Mouse (Mus musculus): Measurements from ENCODE around the gene Rpl7l1. TPM values are rescaled to one million over a fixed set of nuclear protein-coding genes. Genes with fewer than 3 reads are reported as not detected.
A peak's percentile ranks its signal among the peaks of the same experiment; 100 is the strongest.

Gene Rpl7l1
- polyA plus RNA-seq, 1 experiment = 4.7 TPM

DNA sequence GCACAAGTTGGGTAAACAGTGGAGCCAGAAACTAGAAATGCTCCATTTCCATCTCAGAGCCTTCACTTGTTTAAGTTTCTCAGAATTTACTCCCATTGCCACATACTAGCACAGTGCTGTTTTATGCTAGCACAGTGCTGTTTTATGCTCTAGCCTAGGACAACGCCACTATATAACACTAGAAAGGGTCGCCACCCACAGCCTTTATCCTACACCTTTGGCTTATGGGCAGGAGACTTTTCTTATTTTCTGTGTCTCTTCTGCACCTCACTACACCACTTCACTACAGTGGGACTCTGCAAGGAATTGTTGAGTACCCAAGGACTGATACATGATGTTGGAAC is 722 bp upstream of the Rpl7l1 start:
- TF ChIP-seq FLI1 (IDR thresholded peaks at IDR 0.05; ENCODE audit: low read length) = no peak
- TF ChIP-seq GATA1 (IDR thresholded peaks at IDR 0.05; ENCODE audit: borderline replicate concordance, low read length) = no peak
- Histone ChIP-seq H3K9me3 (no peaks in the 10 kb centered on the region), H3K27me3 (replicated peaks) (no peaks in the 10 kb centered on the region), H3K4me1 (peaks cover 20% of the 10 kb centered on the region), H3K36me3 (replicated peaks; ENCODE audit: low read length) (peaks cover 25% of the 10 kb centered on the region), H3K4me3 (replicated peaks) (peak overlapping the region; percentile 94)

DNA sequence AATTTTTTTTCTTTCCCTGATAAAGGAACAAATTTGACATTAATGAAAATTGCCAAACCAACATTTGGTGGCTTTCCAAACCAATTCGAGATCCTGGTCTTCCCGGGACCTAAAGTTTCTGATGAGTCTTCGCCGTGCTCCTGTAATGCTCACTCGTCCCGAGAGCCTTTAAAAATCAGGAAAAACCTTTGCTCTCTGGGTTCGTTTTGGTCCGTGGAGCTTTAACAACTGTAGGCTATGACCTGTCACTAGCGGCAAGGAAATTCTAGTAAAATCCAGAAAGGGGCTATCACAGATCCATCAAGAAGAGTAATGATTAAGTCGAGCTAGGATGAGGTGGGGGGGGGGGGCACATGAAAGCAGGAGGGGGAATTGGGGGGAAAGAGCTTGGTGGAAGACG is 596 bp downstream of the Rpl7l1 start:
- no peaks in the 10 kb centered on the region for H3K9me3 ChIP-seq
- H3K4me3 ChIP-seq (replicated peaks) = peak overlapping the region; percentile 94
- no peak for TF ChIP-seq GATA1 (IDR thresholded peaks at IDR 0.05; ENCODE audit: borderline replicate concordance, low read length)
- TF ChIP-seq FLI1 (IDR thresholded peaks at IDR 0.05; ENCODE audit: low read length) = no peak
- H3K27me3 ChIP-seq (replicated peaks) = no peaks in the 10 kb centered on the region
- H3K4me1 ChIP-seq = peaks cover 17% of the 10 kb centered on the region
- peaks cover 36% of the 10 kb centered on the region for H3K36me3 ChIP-seq (replicated peaks; ENCODE audit: low read length)

DNA sequence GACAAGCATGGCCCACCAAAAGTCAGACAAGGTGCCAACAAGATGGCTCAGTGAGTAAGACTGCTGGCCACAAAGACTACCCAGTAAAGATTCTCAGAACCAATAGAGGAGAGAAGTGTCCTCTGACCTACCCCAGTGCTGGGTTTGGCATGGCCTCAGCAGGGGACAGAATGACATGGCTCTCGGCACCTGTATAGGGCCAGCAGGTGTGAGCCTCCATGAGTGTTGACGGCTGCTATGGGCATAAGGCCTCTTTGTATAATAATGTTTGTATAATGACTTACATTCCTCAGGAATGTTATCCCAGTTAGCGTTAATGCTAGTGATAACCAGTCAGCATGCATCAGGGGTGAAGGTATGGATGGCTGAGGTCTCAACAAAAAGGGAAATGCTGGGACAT is 6.4 kb downstream of the Rpl7l1 start:
- TF ChIP-seq FLI1 (IDR thresholded peaks at IDR 0.05; ENCODE audit: low read length) (no peak), GATA1 (IDR thresholded peaks at IDR 0.05; ENCODE audit: borderline replicate concordance, low read length) (no peak)
- no peaks in the 10 kb centered on the region for H3K27me3 ChIP-seq (replicated peaks)
- H3K4me1 ChIP-seq = peaks cover 44% of the 10 kb centered on the region
- peaks cover 62% of the 10 kb centered on the region for H3K36me3 ChIP-seq (replicated peaks; ENCODE audit: low read length)
- no peak overlapping the region for H3K4me3 ChIP-seq (replicated peaks)
- H3K9me3 ChIP-seq = no peaks in the 10 kb centered on the region

DNA sequence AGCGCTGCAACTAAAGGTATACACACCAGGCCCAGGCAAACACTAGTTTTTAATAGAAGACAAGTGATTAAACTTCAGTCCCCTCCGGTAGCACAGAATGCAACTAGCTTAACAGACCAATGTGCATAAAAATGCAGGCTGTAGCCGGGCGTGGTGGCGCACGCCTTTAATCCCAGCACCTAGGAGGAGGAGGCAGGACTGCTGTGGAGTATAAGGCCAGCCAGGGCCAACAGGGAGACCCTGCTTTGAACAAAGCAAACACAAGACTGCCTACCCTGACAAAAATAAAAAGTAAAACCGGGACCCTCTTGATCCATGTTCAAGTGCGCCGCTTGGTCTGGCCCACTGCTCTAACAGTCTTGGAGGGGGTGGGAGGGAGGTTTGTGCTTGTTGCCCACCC is 7.4 kb downstream of the Rpl7l1 start:
- H3K4me3 ChIP-seq (replicated peaks) = no peak overlapping the region
- H3K27me3 ChIP-seq (replicated peaks) = no peaks in the 10 kb centered on the region
- no peaks in the 10 kb centered on the region for H3K9me3 ChIP-seq
- no peak for TF ChIP-seq FLI1 (IDR thresholded peaks at IDR 0.05; ENCODE audit: low read length)
- no peak for TF ChIP-seq GATA1 (IDR thresholded peaks at IDR 0.05; ENCODE audit: borderline replicate concordance, low read length)
- H3K36me3 ChIP-seq (replicated peaks; ENCODE audit: low read length) = peaks cover 55% of the 10 kb centered on the region
- peaks cover 40% of the 10 kb centered on the region for H3K4me1 ChIP-seq

DNA sequence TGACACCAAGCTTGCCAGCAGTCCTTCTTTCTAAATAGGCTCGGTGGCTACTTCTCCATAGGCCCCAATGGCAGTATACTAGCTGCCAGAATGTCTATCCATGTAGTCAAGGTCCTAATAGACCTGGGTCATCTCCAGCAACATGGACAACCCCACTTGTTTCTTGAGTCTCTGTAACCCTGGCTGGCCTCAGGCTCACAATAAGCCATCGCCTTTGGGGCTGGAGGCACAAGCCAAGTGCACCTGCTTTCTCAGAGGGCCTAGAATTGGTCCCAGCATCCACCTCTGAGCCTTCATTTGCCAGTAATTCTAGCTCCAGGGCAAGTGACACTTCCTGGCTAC is 8.4 kb downstream of the Rpl7l1 start:
- Histone ChIP-seq H3K9me3 (no peaks in the 10 kb centered on the region), H3K36me3 (replicated peaks; ENCODE audit: low read length) (peaks cover 47% of the 10 kb centered on the region), H3K4me1 (peaks cover 36% of the 10 kb centered on the region), H3K27me3 (replicated peaks) (no peaks in the 10 kb centered on the region), H3K4me3 (replicated peaks) (peak overlapping the region; percentile 9)
- TF ChIP-seq FLI1 (IDR thresholded peaks at IDR 0.05; ENCODE audit: low read length) = no peak
- TF ChIP-seq GATA1 (IDR thresholded peaks at IDR 0.05; ENCODE audit: borderline replicate concordance, low read length) = no peak

DNA sequence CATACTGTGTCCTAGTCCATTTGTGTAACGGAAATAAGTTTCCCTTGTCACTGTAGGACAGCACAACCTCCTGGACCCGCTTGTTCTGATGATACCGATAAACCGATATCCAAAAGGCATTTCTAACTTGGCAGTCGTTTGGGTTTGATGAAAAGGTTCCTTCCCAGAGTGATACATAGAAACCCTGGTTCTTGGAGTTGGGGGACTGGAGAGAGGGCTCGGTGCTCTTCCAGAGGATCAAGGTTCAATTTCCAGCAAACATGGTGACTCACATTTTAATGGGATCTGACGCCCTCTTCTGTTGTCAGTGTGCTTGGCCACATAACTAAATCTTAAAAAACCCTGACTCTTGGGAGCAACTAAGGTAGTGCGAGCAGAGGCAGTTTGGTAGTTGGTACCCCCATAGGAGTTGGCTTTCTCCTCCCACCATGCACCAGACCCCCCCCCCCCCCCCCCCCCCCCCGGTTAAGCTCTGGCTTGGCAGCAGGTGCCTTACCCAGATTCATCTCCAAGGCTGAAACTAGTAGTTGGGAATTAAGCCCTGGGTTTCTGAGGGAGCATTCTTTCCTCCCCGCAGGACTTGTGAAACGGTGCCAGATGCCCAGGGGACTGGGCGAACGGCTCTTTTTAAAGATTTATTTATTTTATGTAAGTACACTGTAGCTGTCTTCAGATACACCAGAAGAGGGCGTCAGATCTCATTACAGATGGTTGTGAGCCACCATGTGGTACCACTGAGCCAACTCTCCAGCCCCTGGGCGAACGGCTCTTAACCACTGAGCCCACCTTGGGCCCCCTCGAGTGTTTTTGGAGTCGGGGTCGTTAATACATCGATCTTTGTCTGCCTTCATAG is 9.0 kb downstream of the Rpl7l1 start:
- H3K4me1 ChIP-seq = peaks cover 37% of the 10 kb centered on the region
- peaks cover 41% of the 10 kb centered on the region for H3K36me3 ChIP-seq (replicated peaks; ENCODE audit: low read length)
- no peaks in the 10 kb centered on the region for H3K27me3 ChIP-seq (replicated peaks)
- peak overlapping the region; percentile 98 for H3K4me3 ChIP-seq (replicated peaks)
- no peak for TF ChIP-seq FLI1 (IDR thresholded peaks at IDR 0.05; ENCODE audit: low read length)
- no peak for TF ChIP-seq GATA1 (IDR thresholded peaks at IDR 0.05; ENCODE audit: borderline replicate concordance, low read length)
- no peaks in the 10 kb centered on the region for H3K9me3 ChIP-seq

DNA sequence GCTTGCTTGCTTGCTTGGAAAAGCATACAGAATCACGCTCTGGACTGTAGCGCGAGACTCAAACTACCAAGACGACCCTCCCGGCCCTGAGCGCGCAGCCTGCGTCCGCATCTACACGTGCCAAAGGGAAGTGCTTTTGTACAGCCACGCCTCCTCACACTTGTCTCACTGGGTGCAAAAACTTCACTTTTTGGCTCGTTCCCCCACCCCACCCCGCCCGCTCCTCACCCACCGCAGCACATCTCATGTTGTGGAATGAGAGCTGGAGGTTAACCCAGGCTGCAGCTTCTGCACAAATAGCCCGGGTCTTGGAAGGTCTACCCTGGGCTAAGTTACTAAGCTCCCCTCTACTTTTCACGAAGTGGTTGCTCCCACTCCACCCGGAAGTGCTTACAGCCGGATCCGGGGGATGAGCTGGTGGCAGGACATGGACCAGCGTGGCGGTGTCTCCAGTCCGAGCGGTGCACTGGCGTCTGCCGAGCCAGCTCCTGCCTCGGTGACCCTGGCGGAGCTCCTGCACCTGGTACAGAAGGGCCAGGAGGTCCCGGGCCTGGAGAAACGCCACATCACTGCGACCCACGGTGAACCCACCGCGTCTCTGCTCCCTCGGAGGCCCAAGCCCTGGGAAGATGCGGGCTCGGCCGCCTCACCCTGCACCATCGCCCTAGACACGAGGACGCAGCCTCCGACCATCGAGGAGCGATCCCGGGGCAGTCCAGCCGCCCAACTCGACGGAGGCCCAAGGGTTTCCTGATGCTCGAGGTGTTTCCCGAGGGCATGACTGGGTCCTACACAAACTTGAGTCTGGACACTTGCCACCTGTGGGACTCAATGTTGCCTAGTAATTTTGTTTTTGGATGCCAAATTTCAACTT is 9.8 kb downstream of the Rpl7l1 start, which contains the start of gene 2310039H08Rik:
Gene 2310039H08Rik (plus strand): TSS at position 232 of the 874 bp plus-strand sequence.
- Histone ChIP-seq H3K9me3 (no peaks in the 10 kb centered on the region), H3K27me3 (replicated peaks) (no peaks in the 10 kb centered on the region), H3K4me1 (peaks cover 44% of the 10 kb centered on the region), H3K4me3 (replicated peaks) (peak within 1 kb of the TSS; percentile 98), H3K36me3 (replicated peaks; ENCODE audit: low read length) (peaks cover 32% of the 10 kb centered on the region)
- TF ChIP-seq GATA1 (IDR thresholded peaks at IDR 0.05; ENCODE audit: borderline replicate concordance, low read length) = no peak
- TF ChIP-seq FLI1 (IDR thresholded peaks at IDR 0.05; ENCODE audit: low read length) = no peak

DNA sequence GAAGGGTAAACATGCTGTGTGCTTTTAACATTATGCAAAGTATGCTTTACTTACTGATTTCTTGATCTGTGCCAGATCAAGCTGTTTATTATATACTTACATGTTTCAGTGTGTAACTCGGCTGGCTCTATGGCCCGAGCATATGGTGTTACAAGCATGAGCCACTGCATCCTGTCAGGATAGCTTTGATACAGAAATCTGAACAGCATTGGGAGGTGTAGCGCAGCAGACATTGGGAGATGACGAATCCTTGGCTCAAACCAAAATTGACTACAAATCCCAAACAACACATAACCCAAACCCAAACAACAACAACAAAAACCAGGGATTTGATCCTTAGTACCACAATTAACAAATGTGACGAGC is 10.5 kb downstream of the Rpl7l1 start:
- Histone ChIP-seq H3K27me3 (replicated peaks) (no peaks in the 10 kb centered on the region), H3K36me3 (replicated peaks; ENCODE audit: low read length) (peaks cover 26% of the 10 kb centered on the region), H3K4me3 (replicated peaks) (peak overlapping the region; percentile 98), H3K4me1 (peaks cover 44% of the 10 kb centered on the region), H3K9me3 (no peaks in the 10 kb centered on the region)
- TF ChIP-seq FLI1 (IDR thresholded peaks at IDR 0.05; ENCODE audit: low read length) (no peak), GATA1 (IDR thresholded peaks at IDR 0.05; ENCODE audit: borderline replicate concordance, low read length) (no peak)

DNA sequence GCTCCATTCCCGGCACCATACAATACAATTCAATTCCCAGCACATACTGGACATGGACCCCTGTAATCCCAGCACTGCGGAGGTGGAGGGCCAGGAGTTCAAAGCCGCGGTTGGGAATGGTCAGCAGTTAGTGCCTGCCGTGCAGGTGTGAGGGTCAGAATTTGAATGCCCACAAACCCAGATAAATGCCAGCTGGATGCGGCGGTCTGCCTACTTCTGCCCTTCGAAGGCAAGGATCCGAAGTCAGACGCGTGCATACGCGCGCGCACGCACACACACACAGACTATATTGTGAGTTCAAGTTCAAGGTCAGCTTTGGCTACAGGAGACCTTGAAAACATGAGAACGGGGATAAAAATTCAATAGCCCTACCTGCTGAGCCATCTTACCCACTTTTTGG is 10.9 kb downstream of the Rpl7l1 start:
- Histone ChIP-seq H3K27me3 (replicated peaks) (no peaks in the 10 kb centered on the region), H3K9me3 (no peaks in the 10 kb centered on the region), H3K36me3 (replicated peaks; ENCODE audit: low read length) (peaks cover 26% of the 10 kb centered on the region), H3K4me1 (peaks cover 44% of the 10 kb centered on the region), H3K4me3 (replicated peaks) (peak overlapping the region; percentile 98)
- TF ChIP-seq FLI1 (IDR thresholded peaks at IDR 0.05; ENCODE audit: low read length) (no peak), GATA1 (IDR thresholded peaks at IDR 0.05; ENCODE audit: borderline replicate concordance, low read length) (no peak)

DNA sequence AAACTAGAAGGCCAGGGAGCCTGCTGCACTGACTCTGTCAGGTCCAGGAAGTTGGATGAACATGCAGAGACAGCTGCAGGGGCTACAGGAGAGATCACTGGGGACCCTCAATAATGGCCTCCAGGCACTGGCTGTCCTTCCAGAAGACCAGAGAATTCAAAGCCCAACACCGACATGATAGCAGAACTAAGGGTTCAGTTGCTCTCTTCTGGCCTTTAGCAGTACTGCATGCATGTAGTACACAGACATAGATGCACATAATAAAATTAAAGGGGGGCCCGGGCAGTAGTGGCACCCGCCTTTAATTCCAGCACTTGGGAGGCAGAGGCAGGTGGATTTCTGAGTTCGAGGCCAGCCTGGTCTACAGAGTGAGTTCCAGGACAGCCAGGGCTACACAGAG is 11.4 kb downstream of the Rpl7l1 start:
- TF ChIP-seq FLI1 (IDR thresholded peaks at IDR 0.05; ENCODE audit: low read length) = no peak
- TF ChIP-seq GATA1 (IDR thresholded peaks at IDR 0.05; ENCODE audit: borderline replicate concordance, low read length) = no peak
- Histone ChIP-seq H3K27me3 (replicated peaks) (no peaks in the 10 kb centered on the region), H3K4me3 (replicated peaks) (no peak overlapping the region), H3K9me3 (no peaks in the 10 kb centered on the region), H3K4me1 (peaks cover 45% of the 10 kb centered on the region), H3K36me3 (replicated peaks; ENCODE audit: low read length) (peaks cover 22% of the 10 kb centered on the region)
